ENCODE assay signal across 22 mouse cellular contexts in the genomic region with DNA sequence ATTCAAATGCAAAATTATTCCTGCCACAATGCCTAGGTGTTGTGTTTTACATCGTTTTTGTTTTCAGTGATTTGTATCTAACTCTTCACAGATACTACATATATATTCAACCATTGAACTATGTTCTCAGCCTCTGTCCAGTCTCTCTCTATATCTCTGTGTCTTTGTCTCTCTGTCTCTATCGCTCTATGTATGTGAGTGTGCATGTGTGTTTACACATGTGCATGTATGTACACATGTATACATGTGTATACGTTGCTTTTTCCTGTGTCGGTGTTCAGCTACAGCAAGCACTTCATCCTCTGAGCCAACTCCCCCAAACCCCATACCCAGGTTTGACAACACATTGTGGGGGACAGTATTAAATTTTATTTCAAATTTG. TPM values are rescaled to one million over a fixed set of nuclear protein-coding genes. Genes with fewer than 3 reads are reported as not detected.
DNase-seq lines count a peak whose midpoint lies in the region; ATAC-seq lines count a peak whose summit lies in the region.
"Had no signal": no experiment of that assay in that cellular context is flagged by ENCODE, and none has a peak within 500 bp of the region (broad histone marks: within the 10 kb centered on the region; RNA-seq: fewer than 3 reads in every experiment).

No protein-coding gene starts in this region.

- H3K27ac ChIP-seq in kidney, embryonic 14.5 days (ENCODE audit: low read depth, low read length), result no peak overlapping the region
- H3K27ac ChIP-seq in forebrain, embryonic 12.5 days, result 0 out of 2 replicates have a peak overlapping the region, but pooled peaks have one; percentile 19
- peak overlapping the region; percentile 46 for H3K27ac ChIP-seq in hindbrain, embryonic 15.5 days (replicated peaks)
- peak overlapping the region; percentile 75 for H3K27ac ChIP-seq in midbrain, embryonic 16.5 days (ENCODE audit: low read length)
- H3K27ac ChIP-seq: limb, embryonic 13.5 days; liver, embryonic 13.5 days; lung, embryonic 15.5 days had no signal

- intact Hi-C loops in heart, postnatal 36 days (cut with DNase I), result no loop called here

- peak; percentile 4; the same call in 1 of the 2 replicates for ATAC-seq in kidney, embryonic 14.5 days (ENCODE audit: low FRiP score, low TSS enrichment)
- no peak for ATAC-seq in forebrain, embryonic 12.5 days (ENCODE audit: low FRiP score)
- ATAC-seq in hindbrain, embryonic 15.5 days (ENCODE audit: low FRiP score, low read depth), result 0 out of 2 replicates have a peak, but pooled peaks have one; percentile 38
- peak; percentile 68 for ATAC-seq in midbrain, embryonic 16.5 days
- ATAC-seq: inflammation-experienced regulatory T-cells, adult 6 months had no signal

- H3K36me3 ChIP-seq in kidney, embryonic 14.5 days (ENCODE audit: control insufficient read depth, insufficient read depth, low read length), result no peaks in the 10 kb centered on the region
- H3K36me3 ChIP-seq in forebrain, embryonic 12.5 days (replicated peaks), result no peaks in the 10 kb centered on the region
- H3K36me3 ChIP-seq in hindbrain, embryonic 15.5 days, result no peaks in the 10 kb centered on the region
- H3K36me3 ChIP-seq in midbrain, embryonic 16.5 days (ENCODE audit: control insufficient read depth, insufficient read depth, low read length), result no peaks in the 10 kb centered on the region
- H3K36me3 ChIP-seq: limb, embryonic 13.5 days; liver, embryonic 13.5 days; lung, embryonic 15.5 days had no signal

- H3K4me1 ChIP-seq in kidney, embryonic 14.5 days (ENCODE audit: control insufficient read depth, insufficient read depth, low read length), result no peaks in the 10 kb centered on the region
- H3K4me1 ChIP-seq in forebrain, embryonic 12.5 days, result 0 out of 2 replicates have a peak, but pooled peaks cover 3% of the 10 kb centered on the region
- no peaks in the 10 kb centered on the region for H3K4me1 ChIP-seq in hindbrain, embryonic 15.5 days (replicated peaks)
- 0 out of 2 replicates have a peak, but pooled peaks cover 3% of the 10 kb centered on the region for H3K4me1 ChIP-seq in midbrain, embryonic 16.5 days (ENCODE audit: control insufficient read depth, insufficient read depth, low read length)
- H3K4me1 ChIP-seq: limb, embryonic 13.5 days; liver, embryonic 13.5 days; lung, embryonic 15.5 days had no signal

- no peak for DNase-seq in kidney, postnatal 14 days
- DNase-seq in kidney, postnatal 4 days, result no peak
- no peak for DNase-seq in heart, postnatal 36 days
- DNase-seq: adrenal gland, postnatal 25 days; cerebellum, adult 18-20 months; heart, postnatal 10 days; kidney, adult 8-10 months; kidney, postnatal 36 days; liver, embryonic 13.5 days; lung, postnatal 4 days; right cerebral cortex, adult 18-20 months; thymus, postnatal 14 days had no signal

- no peaks in the 10 kb centered on the region for H3K27me3 ChIP-seq in kidney, embryonic 14.5 days (ENCODE audit: control insufficient read depth, insufficient read depth, low read length)
- H3K27me3 ChIP-seq in forebrain, embryonic 12.5 days, result no peaks in the 10 kb centered on the region
- no peaks in the 10 kb centered on the region for H3K27me3 ChIP-seq in hindbrain, embryonic 15.5 days
- H3K27me3 ChIP-seq in midbrain, embryonic 16.5 days (ENCODE audit: control insufficient read depth, insufficient read depth, low read depth, low read length), result no peaks in the 10 kb centered on the region
- H3K27me3 ChIP-seq: CH12.LX; limb, embryonic 13.5 days; liver, embryonic 13.5 days; lung, embryonic 15.5 days had no signal

- no peak overlapping the region for H3K4me2 ChIP-seq in kidney, embryonic 14.5 days (replicated peaks; ENCODE audit: low read depth, low read length)
- H3K4me2 ChIP-seq in forebrain, embryonic 12.5 days, result no peak overlapping the region
- H3K4me2 ChIP-seq in hindbrain, embryonic 15.5 days, result no peak overlapping the region
- H3K4me2 ChIP-seq in midbrain, embryonic 16.5 days (ENCODE audit: low read length), result no peak overlapping the region
- H3K4me2 ChIP-seq: heart, embryonic 11.5 days; limb, embryonic 13.5 days; liver, embryonic 13.5 days; lung, embryonic 15.5 days had no signal

- H3K9me3 ChIP-seq in kidney, embryonic 14.5 days (ENCODE audit: control insufficient read depth, low read length), result no peaks in the 10 kb centered on the region
- no peaks in the 10 kb centered on the region for H3K9me3 ChIP-seq in forebrain, embryonic 12.5 days
- no peaks in the 10 kb centered on the region for H3K9me3 ChIP-seq in hindbrain, embryonic 15.5 days
- H3K9me3 ChIP-seq in midbrain, embryonic 16.5 days (replicated peaks; ENCODE audit: control insufficient read depth, low read length, poor library complexity, severe bottlenecking), result no peaks in the 10 kb centered on the region
- H3K9me3 ChIP-seq: limb, embryonic 13.5 days; liver, embryonic 13.5 days; lung, embryonic 15.5 days had no signal

- no peak overlapping the region for H3K4me3 ChIP-seq in kidney, embryonic 14.5 days (ENCODE audit: low read length)
- no peak overlapping the region for H3K4me3 ChIP-seq in forebrain, embryonic 12.5 days (replicated peaks)
- no peak overlapping the region for H3K4me3 ChIP-seq in hindbrain, embryonic 15.5 days
- H3K4me3 ChIP-seq in midbrain, embryonic 16.5 days (ENCODE audit: low read depth, low read length), result no peak overlapping the region
- H3K4me3 ChIP-seq: limb, embryonic 13.5 days; liver, embryonic 13.5 days; lung, embryonic 15.5 days had no signal

- WGBS in kidney, embryonic 14.5 days, result 82% methylated on average over 4 of the region's 4 CpGs
- 62% methylated on average over 4 of the region's 4 CpGs for WGBS in forebrain, embryonic 12.5 days
- WGBS in hindbrain, embryonic 15.5 days, result 63% methylated on average over 4 of the region's 4 CpGs
- 59% methylated on average over 4 of the region's 4 CpGs for WGBS in midbrain, embryonic 16.5 days

- no peak overlapping the region for H3K9ac ChIP-seq in kidney, embryonic 14.5 days (ENCODE audit: low read depth, low read length)
- H3K9ac ChIP-seq in forebrain, embryonic 12.5 days, result no peak overlapping the region
- no peak overlapping the region for H3K9ac ChIP-seq in hindbrain, embryonic 15.5 days
- H3K9ac ChIP-seq in midbrain, embryonic 16.5 days (ENCODE audit: low read depth, low read length), result no peak overlapping the region
- H3K9ac ChIP-seq: limb, embryonic 13.5 days; liver, embryonic 13.5 days; lung, embryonic 15.5 days had no signal

RNA-seq across cellular contexts. Expression of gene Tceal1, which starts 15.5 kb away (rescaled TPM):
- polyA plus RNA-seq in kidney, embryonic 14.5 days (2014; fragmentation: Nextera tagmentation; extraction: Ambion mirVana), result 9.5 and 11.3 TPM in 2 replicates
- 11.3 and 11.9 TPM in 2 replicates for polyA plus RNA-seq in forebrain, embryonic 12.5 days (2016; fragmentation: Nextera tagmentation; extraction: Ambion mirVana)
- polyA plus RNA-seq in hindbrain, embryonic 15.5 days (2015; fragmentation: Nextera tagmentation; extraction: Ambion mirVana), result 21.8 and 23.2 TPM in 2 replicates
- 25.0 and 29.3 TPM in 2 replicates for polyA plus RNA-seq in midbrain, embryonic 16.5 days (2015; fragmentation: Nextera tagmentation; extraction: Ambion mirVana)
- total RNA-seq in heart, postnatal 36 days (2021), result 1 to 10 TPM; 3.8 to 5.0 TPM
- total RNA-seq: MEL had no signal

RNA-seq across cellular contexts. Expression of gene Morf4l2, which starts 51.2 kb away (rescaled TPM):
- 479 and 609 TPM in 2 replicates for polyA plus RNA-seq in kidney, embryonic 14.5 days (2014; fragmentation: Nextera tagmentation; extraction: Ambion mirVana)
- polyA plus RNA-seq in forebrain, embryonic 12.5 days (2016; fragmentation: Nextera tagmentation; extraction: Ambion mirVana), result 561 and 566 TPM in 2 replicates
- polyA plus RNA-seq in hindbrain, embryonic 15.5 days (2015; fragmentation: Nextera tagmentation; extraction: Ambion mirVana), result 523 and 538 TPM in 2 replicates
- polyA plus RNA-seq in midbrain, embryonic 16.5 days (2015; fragmentation: Nextera tagmentation; extraction: Ambion mirVana), result 612 and 639 TPM in 2 replicates
- 10 to 100 TPM; 89.8 to 91.8 TPM for total RNA-seq in heart, postnatal 36 days (2021)
